Mouse (Mus musculus): Measurements from ENCODE around the gene Xntrpc. TPM values are rescaled to one million over a fixed set of nuclear protein-coding genes. Genes with fewer than 3 reads are reported as not detected.

The Xntrpc gene
- polyA plus RNA-seq, 1 experiment from 2014 or later: 1.3 TPM

DNA sequence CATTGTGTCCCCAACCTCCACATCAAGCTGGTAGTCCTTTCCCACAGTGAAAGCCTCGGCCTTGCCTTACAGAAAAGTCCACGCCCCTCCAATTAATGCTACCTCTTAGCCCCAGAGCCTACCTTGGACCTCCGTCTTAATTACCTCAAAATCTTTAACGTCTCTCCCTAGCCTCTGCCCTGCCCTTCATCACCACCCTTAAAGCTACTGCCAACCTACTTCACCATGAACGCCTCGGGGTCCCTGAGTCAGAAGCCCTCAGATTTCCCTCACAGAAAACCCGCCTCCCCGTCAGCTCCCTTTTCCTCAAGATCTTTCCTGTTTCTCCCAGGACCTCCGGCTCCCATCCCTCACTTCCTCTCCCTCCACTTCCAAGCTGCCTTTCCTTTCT lies 863 bp upstream of the Xntrpc start:
- peak; percentile 19 for ATAC-seq
- H3K4me2 ChIP-seq (ENCODE audit: low read length): peak overlapping the region; percentile 79
- WGBS: 0% methylated on average over 9 of the region's 9 CpGs

DNA sequence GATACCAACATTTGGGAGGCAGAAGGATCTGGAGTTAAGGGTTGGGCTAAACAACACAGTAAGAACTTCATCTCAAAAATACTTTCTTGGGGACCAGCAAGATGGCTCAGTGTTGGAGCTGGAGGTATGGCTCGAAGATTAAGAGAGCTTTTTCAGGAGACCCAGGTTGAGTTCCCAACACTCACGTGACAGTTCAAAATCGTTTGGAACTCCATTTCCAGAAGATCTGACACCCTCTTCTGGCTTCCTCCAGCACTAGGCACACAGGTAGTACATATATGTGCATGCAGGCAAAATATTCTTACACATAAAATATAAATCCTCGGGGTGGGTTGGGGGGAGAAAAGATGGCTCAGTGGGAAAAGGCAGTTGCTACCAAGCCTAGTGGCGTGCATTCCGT lies 850 bp downstream of the Xntrpc start:
- no peak overlapping the region for H3K27ac ChIP-seq (ENCODE audit: low read depth, low read length)
- H3K4me3 ChIP-seq (ENCODE audit: low read depth, low read length): peak overlapping the region; percentile 68
- no peaks in the 10 kb centered on the region for H3K9me3 ChIP-seq (replicated peaks; ENCODE audit: control insufficient read depth, low read length)
- H3K4me2 ChIP-seq (ENCODE audit: low read length): peak overlapping the region; percentile 79
- 78% methylated on average over 6 of the region's 6 CpGs for WGBS
- H3K27me3 ChIP-seq (replicated peaks; ENCODE audit: control insufficient read depth, insufficient read depth, low read length): no peaks in the 10 kb centered on the region
- ATAC-seq: no peak
- peaks cover 7% of the 10 kb centered on the region for H3K36me3 ChIP-seq (ENCODE audit: control insufficient read depth, insufficient read depth, low read length)
- peak overlapping the region; percentile 74 for H3K9ac ChIP-seq (ENCODE audit: low read length)
- DNase-seq (ENCODE audit: low spot score): no peak
- peaks cover 17% of the 10 kb centered on the region for H3K4me1 ChIP-seq (ENCODE audit: control insufficient read depth, insufficient read depth, low read length)

More for the DNA sequence above, 863 bp upstream of the Xntrpc start:
- Histone ChIP-seq H3K9ac (ENCODE audit: low read length) (peak overlapping the region; percentile 74), H3K36me3 (ENCODE audit: control insufficient read depth, insufficient read depth, low read length) (0 out of 2 replicates have a peak, but pooled peaks cover 6% of the 10 kb centered on the region), H3K4me3 (ENCODE audit: low read depth, low read length) (peak overlapping the region; percentile 68), H3K4me1 (ENCODE audit: control insufficient read depth, insufficient read depth, low read length) (peaks cover 17% of the 10 kb centered on the region), H3K9me3 (replicated peaks; ENCODE audit: control insufficient read depth, low read length) (no peaks in the 10 kb centered on the region), H3K27me3 (replicated peaks; ENCODE audit: control insufficient read depth, insufficient read depth, low read length) (no peaks in the 10 kb centered on the region), H3K27ac (ENCODE audit: low read depth, low read length) (peak overlapping the region; percentile 73)
- peak; percentile 17 for DNase-seq (ENCODE audit: low spot score)

DNA sequence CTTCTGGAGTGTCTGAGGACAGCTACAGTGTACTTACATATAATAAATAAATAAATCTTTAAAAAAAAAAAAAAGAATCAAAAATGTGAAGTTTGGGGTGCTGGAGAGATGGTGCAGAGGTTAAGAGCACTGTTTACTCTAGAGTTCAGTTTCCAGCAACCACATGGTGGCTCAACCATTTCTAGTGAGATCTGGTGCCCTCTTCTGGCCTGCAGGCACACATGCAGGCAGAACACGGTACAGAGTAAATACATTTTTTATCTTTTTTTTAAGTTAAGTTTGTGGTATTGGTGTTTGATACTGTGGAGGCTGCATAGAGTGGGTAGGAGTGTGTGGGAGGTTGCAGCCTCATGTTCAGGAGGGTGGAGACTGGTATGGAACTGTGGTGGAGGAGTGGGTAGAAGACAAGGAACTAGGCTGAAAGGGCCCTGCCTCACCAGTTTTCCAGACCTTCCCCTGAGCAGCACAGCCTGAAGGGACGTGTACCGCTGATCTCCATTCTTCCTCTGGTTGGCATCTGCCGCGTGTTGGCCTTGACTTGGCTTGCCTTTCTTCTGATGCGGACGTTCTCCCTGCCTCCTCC lies 11.3 kb downstream of the Xntrpc start:
- H3K9me3 ChIP-seq (replicated peaks; ENCODE audit: control insufficient read depth, low read length): no peaks in the 10 kb centered on the region

DNA sequence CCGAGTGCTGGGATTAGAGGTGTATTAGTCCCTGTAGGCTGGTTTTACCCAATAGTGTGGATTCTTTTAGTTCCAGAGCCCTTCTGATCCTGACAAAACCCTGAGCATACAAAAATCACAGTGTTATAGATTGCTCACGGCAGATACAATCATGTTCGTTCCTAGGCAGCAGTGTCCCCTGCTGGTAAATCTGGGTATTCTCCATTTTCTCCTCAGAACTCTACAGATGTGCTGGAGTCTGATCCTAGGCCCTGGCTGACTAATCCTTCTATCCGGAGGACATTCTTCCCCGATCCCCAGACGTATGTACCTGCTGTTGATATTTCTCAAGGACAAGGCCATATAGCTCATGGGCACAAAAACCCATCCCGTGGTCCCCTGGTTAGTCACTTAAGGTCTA lies 13.0 kb downstream of the Xntrpc start:
- WGBS: 79% methylated on average over 7 of the region's 7 CpGs
- ATAC-seq: peak; percentile 32; the same call in 1 of the 2 replicates

More for the DNA sequence above, 11.3 kb downstream of the Xntrpc start:
- DNase-seq (ENCODE audit: low spot score): peak; percentile 27
- H3K27me3 ChIP-seq (replicated peaks; ENCODE audit: control insufficient read depth, insufficient read depth, low read length): no peaks in the 10 kb centered on the region
- no peak for ATAC-seq
- H3K4me2 ChIP-seq (ENCODE audit: low read length): no peak overlapping the region
- H3K9ac ChIP-seq (ENCODE audit: low read length): no peak overlapping the region
- no peak overlapping the region for H3K4me3 ChIP-seq (ENCODE audit: low read depth, low read length)
- H3K4me1 ChIP-seq (ENCODE audit: control insufficient read depth, insufficient read depth, low read length): no peaks in the 10 kb centered on the region
- WGBS: 80% methylated on average over 7 of the region's 7 CpGs
- no peak overlapping the region for H3K27ac ChIP-seq (ENCODE audit: low read depth, low read length)
- peaks cover 85% of the 10 kb centered on the region for H3K36me3 ChIP-seq (ENCODE audit: control insufficient read depth, insufficient read depth, low read length)

DNA sequence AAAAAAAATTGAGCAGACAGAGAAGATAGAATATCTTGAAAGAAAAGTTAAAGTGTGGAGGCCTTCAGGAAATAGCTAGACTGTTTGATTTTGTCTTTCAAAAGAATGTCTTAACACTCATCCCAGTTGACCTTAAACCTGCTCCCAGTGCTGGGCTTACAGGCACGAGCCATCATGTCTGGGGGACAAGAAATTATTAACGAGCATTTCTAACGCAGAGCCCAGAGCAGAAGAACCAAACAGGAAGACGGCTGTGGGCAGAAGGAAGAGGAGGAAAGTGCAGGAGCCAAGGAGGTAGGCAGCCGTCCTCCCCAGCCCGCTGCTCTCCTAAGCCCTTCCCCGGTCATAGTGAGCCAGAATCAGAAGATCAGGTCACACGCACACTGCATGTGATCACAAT lies 14.8 kb downstream of the Xntrpc start:
- Histone ChIP-seq H3K4me2 (ENCODE audit: low read length) (no peak overlapping the region), H3K9ac (ENCODE audit: low read length) (no peak overlapping the region), H3K36me3 (ENCODE audit: control insufficient read depth, insufficient read depth, low read length) (peaks cover 83% of the 10 kb centered on the region), H3K27me3 (replicated peaks; ENCODE audit: control insufficient read depth, insufficient read depth, low read length) (no peaks in the 10 kb centered on the region), H3K27ac (ENCODE audit: low read depth, low read length) (no peak overlapping the region), H3K4me1 (ENCODE audit: control insufficient read depth, insufficient read depth, low read length) (no peaks in the 10 kb centered on the region), H3K9me3 (replicated peaks; ENCODE audit: control insufficient read depth, low read length) (no peaks in the 10 kb centered on the region), H3K4me3 (ENCODE audit: low read depth, low read length) (no peak overlapping the region)
- ATAC-seq (no peak), DNase-seq (ENCODE audit: low spot score) (no peak)
- WGBS: 92% methylated on average over 8 of the region's 8 CpGs

More for the DNA sequence above, 13.0 kb downstream of the Xntrpc start:
- no peak overlapping the region for H3K27ac ChIP-seq (ENCODE audit: low read depth, low read length)
- peaks cover 88% of the 10 kb centered on the region for H3K36me3 ChIP-seq (ENCODE audit: control insufficient read depth, insufficient read depth, low read length)
- H3K4me1 ChIP-seq (ENCODE audit: control insufficient read depth, insufficient read depth, low read length): no peaks in the 10 kb centered on the region
- no peaks in the 10 kb centered on the region for H3K27me3 ChIP-seq (replicated peaks; ENCODE audit: control insufficient read depth, insufficient read depth, low read length)
- H3K9ac ChIP-seq (ENCODE audit: low read length): no peak overlapping the region
- H3K4me3 ChIP-seq (ENCODE audit: low read depth, low read length): no peak overlapping the region
- DNase-seq (ENCODE audit: low spot score): peak; percentile 43
- H3K9me3 ChIP-seq (replicated peaks; ENCODE audit: control insufficient read depth, low read length): no peaks in the 10 kb centered on the region
- H3K4me2 ChIP-seq (ENCODE audit: low read length): no peak overlapping the region

DNA sequence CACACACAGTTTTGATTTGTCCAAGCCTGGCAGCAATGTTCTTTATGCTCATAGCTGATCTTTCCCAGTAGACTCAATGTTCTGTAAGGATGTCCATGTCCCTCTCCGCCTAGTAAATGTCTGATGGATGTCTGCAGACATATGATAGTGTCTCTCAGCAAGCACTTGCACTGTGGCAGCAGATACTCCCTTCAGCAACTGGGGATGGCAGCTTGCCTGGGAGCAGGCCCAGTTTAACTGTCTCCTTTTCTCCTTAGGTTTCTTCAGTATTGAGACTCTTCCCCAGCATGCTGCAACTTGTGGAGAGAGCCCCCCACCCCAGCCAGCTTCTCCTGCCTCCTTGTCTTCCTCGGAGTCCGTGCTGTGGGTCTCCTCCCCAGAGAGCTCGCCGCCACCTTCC lies 16.3 kb downstream of the Xntrpc start:
- Histone ChIP-seq H3K4me3 (ENCODE audit: low read depth, low read length) (no peak overlapping the region), H3K9me3 (replicated peaks; ENCODE audit: control insufficient read depth, low read length) (no peaks in the 10 kb centered on the region), H3K27me3 (replicated peaks; ENCODE audit: control insufficient read depth, insufficient read depth, low read length) (no peaks in the 10 kb centered on the region), H3K9ac (ENCODE audit: low read length) (no peak overlapping the region), H3K36me3 (ENCODE audit: control insufficient read depth, insufficient read depth, low read length) (peaks cover 78% of the 10 kb centered on the region), H3K4me2 (ENCODE audit: low read length) (no peak overlapping the region), H3K27ac (ENCODE audit: low read depth, low read length) (no peak overlapping the region), H3K4me1 (ENCODE audit: control insufficient read depth, insufficient read depth, low read length) (no peaks in the 10 kb centered on the region)
- ATAC-seq (no peak), DNase-seq (ENCODE audit: low spot score) (no peak)
- 98% methylated on average over 5 of the region's 5 CpGs for WGBS

DNA sequence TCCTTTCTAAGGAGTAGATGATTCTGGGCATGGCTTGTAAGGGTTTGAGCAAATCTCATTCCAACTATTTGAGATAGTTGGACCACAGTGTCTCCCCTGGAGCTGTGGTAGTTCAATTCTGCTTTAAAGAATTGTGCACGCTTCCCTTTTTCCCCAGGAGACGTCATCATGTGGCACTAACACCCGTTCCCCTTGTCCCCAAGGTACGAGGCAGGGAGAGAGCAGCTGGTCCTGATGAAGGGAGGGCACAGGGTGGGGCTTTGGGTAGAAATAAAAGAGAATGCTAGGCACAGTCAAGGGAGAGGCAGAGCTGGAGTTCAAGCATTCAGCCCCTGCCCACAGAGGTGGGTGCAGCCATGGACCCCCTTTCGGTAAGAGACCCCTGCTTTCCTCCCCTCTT lies 17.3 kb downstream of the Xntrpc start, which contains the start of gene Trpc2:
Trpc2 (plus strand) TSS at position 301 of the 400 bp plus-strand sequence.
- no peaks in the 10 kb centered on the region for H3K4me1 ChIP-seq (ENCODE audit: control insufficient read depth, insufficient read depth, low read length)
- H3K36me3 ChIP-seq (ENCODE audit: control insufficient read depth, insufficient read depth, low read length): peaks cover 68% of the 10 kb centered on the region
- H3K27me3 ChIP-seq (replicated peaks; ENCODE audit: control insufficient read depth, insufficient read depth, low read length): no peaks in the 10 kb centered on the region
- DNase-seq (ENCODE audit: low spot score): no peak
- 91% methylated on average over 5 of the region's 5 CpGs for WGBS
- H3K4me2 ChIP-seq (ENCODE audit: low read length): no peak within 1 kb of the TSS
- no peak within 1 kb of the TSS for H3K27ac ChIP-seq (ENCODE audit: low read depth, low read length)
- H3K4me3 ChIP-seq (ENCODE audit: low read depth, low read length): no peak within 1 kb of the TSS
- no peak for ATAC-seq
- H3K9me3 ChIP-seq (replicated peaks; ENCODE audit: control insufficient read depth, low read length): no peaks in the 10 kb centered on the region
- no peak within 1 kb of the TSS for H3K9ac ChIP-seq (ENCODE audit: low read length)

DNA sequence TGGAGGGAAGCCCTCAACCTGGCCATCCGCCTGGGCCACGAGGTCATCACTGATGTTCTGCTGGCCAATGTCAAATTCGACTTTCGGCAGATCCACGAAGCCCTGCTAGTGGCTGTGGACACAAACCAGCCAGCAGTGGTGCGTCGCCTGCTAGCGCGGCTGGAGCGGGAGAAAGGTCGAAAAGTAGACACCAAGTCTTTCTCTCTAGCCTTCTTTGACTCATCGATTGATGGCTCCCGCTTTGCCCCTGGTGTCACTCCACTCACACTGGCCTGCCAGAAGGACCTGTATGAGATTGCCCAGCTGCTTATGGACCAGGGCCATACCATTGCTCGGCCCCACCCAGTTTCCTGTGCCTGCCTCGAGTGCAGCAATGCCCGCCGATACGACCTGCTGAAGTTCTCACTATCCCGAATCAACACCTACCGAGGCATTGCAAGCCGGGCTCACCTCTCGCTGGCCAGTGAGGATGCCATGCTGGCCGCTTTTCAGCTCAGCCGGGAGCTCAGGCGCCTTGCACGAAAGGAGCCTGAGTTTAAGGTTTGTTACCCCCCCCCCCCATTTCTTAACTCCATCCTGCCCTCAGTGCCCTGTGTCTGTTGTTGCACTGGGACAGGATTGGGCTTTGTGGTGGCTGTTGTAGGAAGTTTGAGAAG lies 18.7 kb downstream of the Xntrpc start:
- H3K4me3 ChIP-seq (ENCODE audit: low read depth, low read length): no peak overlapping the region
- no peak for DNase-seq (ENCODE audit: low spot score)
- no peak overlapping the region for H3K9ac ChIP-seq (ENCODE audit: low read length)
- WGBS: 91% methylated on average over 26 of the region's 26 CpGs
- H3K4me2 ChIP-seq (ENCODE audit: low read length): no peak overlapping the region
- no peaks in the 10 kb centered on the region for H3K4me1 ChIP-seq (ENCODE audit: control insufficient read depth, insufficient read depth, low read length)
- H3K27me3 ChIP-seq (replicated peaks; ENCODE audit: control insufficient read depth, insufficient read depth, low read length): no peaks in the 10 kb centered on the region
- peaks cover 64% of the 10 kb centered on the region for H3K36me3 ChIP-seq (ENCODE audit: control insufficient read depth, insufficient read depth, low read length)
- H3K9me3 ChIP-seq (replicated peaks; ENCODE audit: control insufficient read depth, low read length): no peaks in the 10 kb centered on the region
- ATAC-seq: no peak
- H3K27ac ChIP-seq (ENCODE audit: low read depth, low read length): no peak overlapping the region

DNA sequence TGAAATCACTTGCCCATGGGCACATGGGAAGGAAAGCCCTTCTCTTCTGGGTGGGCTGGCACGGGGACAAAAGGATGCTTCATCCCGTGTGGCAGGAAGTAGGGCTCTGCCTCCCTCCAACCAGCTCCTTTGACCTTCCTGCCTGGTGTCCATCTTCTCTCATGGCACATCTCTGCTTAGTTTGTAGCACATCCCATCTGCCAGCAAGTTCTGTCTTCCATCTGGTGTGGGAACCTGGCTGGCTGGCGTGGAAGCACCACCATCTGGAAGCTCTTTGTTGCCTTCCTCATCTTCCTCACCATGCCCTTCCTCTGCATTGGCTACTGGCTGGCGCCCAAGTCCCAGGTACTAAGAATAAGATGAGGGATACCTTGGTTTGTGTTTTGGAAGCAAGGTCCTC lies 21.8 kb downstream of the Xntrpc start:
- Histone ChIP-seq H3K9ac (ENCODE audit: low read length) (no peak overlapping the region), H3K9me3 (replicated peaks; ENCODE audit: control insufficient read depth, low read length) (no peaks in the 10 kb centered on the region), H3K4me3 (ENCODE audit: low read depth, low read length) (no peak overlapping the region), H3K27me3 (replicated peaks; ENCODE audit: control insufficient read depth, insufficient read depth, low read length) (no peaks in the 10 kb centered on the region), H3K36me3 (ENCODE audit: control insufficient read depth, insufficient read depth, low read length) (peaks cover 39% of the 10 kb centered on the region), H3K27ac (ENCODE audit: low read depth, low read length) (no peak overlapping the region), H3K4me2 (ENCODE audit: low read length) (no peak overlapping the region), H3K4me1 (ENCODE audit: control insufficient read depth, insufficient read depth, low read length) (no peaks in the 10 kb centered on the region)
- ATAC-seq (no peak), DNase-seq (ENCODE audit: low spot score) (no peak)
- WGBS: 92% methylated on average over 4 of the region's 4 CpGs

Measured in forebrain, embryonic 14.5 days (tissue).